Mouse (Mus musculus) left cerebral cortex, postnatal 4 days (tissue): ENCODE data around the gene Prr11. TPM values are rescaled to one million over a fixed set of nuclear protein-coding genes. Genes with fewer than 3 reads are reported as not detected.

ENCODE experiments used
- DNase-seq: peaks from one replicate; pipeline ENCODE4 v3.0.0-alpha.2; 2022
- intact Hi-C: fragments of 180-260 bp; cut with DNase I; formaldehyde crosslinking; loops from one replicate; pipeline ENCODE4 v1.15.1; 2025
- total RNA-seq, 2 experiments: library from RNA; stranded (reverse); gene quantifications; 2 replicates each; pipeline ENCODE4 v1.2.3; 2021

Gene Prr11
- 1 to 10 TPM; 2.7 to 3.0 TPM for total RNA-seq

DNA sequence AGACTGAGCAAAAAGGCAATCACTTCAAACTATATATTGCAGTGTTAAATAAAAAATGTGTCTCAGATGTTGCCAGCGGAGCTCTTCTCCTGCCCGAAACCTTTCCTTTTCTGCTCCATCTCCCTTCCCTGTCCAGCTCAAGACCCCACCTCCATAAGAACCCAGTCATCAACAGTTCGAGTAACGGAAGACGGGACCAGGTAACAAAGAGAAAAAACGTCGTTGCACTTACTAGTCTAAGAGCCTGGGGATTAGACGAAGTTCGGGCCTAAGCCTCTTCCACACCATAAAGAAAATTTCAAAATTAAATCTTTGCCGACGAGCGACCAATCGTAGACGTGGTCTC, at the start of gene Prr11:
Gene Prr11 (minus strand): TSS at position 300 of the 346 bp plus-strand sequence.
- DNase-seq: no peak
- intact Hi-C loops: no loop called here

DNA sequence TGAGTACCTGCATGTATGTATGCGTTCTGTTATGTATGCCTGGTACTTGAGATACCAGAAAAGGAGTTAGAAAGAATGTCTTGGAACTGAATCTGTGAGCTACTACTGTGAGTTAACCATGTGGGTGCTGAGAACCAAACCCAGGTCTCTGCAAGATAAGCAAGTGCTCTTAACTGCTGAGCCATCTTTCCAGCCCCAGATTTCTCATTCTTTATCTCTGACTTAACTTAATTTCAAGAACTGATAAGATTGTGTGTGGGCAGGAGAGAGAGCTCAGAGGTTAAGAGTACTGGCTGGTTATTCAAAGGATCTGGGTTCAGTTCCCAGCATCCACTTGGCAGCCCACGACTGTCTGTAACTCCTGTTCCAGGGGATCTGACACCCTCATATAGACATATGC, 49.5 kb upstream of the Prr11 start:
- DNase-seq: no peak
- intact Hi-C loops: no loop called here

DNA sequence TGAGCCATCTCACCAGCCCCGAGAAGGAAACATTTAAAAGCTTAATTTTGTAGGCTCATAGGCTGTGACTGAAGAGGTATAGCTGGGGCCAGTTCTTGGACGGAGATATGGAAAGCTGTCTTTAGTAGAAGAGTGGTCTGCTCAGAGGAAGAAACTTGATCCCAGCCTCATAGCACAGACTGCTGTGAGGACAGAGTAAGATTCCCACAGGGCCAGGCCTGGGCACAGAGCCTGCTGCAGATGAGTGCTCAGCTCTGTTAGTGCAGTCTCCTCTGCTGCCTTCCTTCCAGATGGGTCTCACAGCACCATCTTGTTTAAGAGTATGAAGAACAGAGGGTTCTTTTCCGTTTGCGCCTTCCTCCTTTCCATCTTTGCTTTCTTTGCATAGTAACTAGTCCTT, 27.7 kb upstream of the Prr11 start:
- no peak for DNase-seq

DNA sequence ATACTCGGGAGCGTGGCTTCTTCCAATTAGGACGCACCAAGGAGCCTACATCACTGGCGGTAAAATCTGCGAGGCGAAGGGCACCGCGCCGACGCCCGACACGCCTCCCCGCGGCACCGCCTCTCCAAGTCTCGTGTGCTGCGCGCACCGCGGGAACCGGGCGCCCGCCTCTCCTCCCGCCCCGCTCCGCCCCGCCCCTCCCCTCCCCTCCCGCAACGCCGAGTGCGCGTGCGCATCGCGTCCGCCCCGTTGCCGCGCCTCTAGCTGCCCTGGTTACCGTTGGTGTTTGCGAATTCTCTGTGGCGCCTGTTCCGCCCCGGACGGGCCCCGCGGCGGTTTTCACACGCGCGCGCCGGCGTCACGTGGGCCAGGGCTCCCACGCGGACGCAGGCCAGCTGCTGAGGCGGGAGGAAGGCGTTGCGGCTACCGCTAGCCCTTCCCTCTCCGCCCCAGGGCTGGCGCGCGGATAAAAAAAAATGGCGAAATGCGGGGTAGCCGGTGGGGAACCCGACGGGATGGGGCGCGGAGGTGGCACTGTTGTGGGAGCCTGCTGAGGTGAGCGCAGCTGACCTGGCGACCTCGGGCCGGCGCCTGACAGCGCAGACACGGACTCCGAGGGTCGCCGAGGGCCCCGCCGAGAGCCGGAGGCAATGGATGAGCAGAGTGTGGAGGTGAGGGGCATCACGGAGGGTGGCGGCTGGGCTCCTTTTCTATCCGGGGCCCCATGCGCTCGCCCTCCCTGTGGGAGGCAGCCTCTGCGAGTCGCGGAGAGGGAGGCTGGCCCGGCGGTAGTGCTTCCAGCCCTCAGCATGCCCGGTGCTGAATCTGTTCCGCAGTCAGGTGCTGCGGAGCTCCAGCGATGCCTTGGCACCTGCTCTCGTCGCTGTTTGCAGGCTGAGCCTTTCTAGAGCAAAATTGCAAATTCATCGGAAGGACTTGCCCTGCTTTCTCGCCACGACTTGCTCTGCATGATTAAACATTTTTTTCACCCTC, 18.6 kb upstream of the Prr11 start, which contains the start of gene Trim37:
Gene Trim37 (plus strand): TSS at position 254 of the 993 bp plus-strand sequence.
- DNase-seq: peak; percentile 92

More for the DNA sequence above, 27.7 kb upstream of the Prr11 start:
- intact Hi-C loops: no loop called here

DNA sequence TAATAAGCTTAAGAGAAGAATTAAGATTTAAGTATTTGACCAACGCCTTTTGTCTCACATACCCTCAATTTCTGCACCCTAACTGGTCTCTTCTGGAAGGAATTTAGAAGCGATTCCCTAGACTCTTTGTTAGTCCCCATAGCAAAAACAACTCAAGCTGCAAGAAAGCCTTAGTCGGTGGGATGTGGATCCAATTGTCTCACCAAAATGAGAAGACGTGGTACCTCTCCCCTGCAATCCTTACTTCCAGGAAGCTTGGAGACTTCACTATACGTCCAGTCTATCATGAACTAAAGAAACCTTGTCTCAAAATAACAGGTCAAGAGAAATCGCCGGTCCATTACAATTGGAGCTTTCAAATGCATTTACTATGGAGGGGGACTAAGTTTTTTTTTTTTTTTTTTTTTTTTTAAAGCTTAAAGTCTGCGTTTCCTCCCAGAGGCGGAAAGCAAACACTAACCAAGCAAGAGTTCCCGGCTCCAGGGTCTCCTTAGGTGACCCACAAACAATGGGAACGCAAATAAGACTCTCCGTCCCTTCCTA, 17.8 kb upstream of the Prr11 start:
- DNase-seq: no peak
- intact Hi-C loops: no loop called here

More for the DNA sequence above, 18.6 kb upstream of the Prr11 start, which contains the start of gene Trim37:
- intact Hi-C loops: no loop called here

DNA sequence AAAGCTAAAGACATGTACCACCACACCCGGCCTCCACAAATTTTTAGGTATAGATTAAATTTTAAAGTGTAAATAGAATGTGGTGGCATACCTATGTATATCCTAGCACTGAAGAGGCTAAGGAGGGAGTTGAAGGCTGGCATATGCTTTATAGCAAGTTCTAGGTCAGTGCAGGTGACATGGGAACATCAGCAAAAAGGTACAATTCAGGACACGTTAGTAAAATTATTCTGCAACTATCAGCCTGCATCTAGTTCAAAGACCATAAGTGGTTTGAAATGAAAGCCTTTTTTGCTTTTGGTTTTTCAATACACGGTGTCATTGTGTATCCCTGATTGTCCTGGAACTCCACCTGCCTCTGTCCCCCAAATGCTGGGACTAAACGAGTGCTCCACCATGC, 17.1 kb upstream of the Prr11 start:
- DNase-seq: no peak
- intact Hi-C loops: no loop called here

GRCm38 (mm10) chr11:87121864-87122263, 13.4 kb upstream of the Prr11 start:
- DNase-seq: no peak

GRCm38 (mm10) chr11:87110172-87110909, 1.8 kb upstream of the Prr11 start:
- intact Hi-C loops: no loop called here
- DNase-seq: no peak

More at GRCm38 (mm10) chr11:87121864-87122263, 13.4 kb upstream of the Prr11 start:
- intact Hi-C loops: no loop called here

GRCm38 (mm10) chr11:87109519-87110171, 1.1 kb upstream of the Prr11 start:
- intact Hi-C loops: no loop called here
- peak; percentile 19 for DNase-seq

DNA sequence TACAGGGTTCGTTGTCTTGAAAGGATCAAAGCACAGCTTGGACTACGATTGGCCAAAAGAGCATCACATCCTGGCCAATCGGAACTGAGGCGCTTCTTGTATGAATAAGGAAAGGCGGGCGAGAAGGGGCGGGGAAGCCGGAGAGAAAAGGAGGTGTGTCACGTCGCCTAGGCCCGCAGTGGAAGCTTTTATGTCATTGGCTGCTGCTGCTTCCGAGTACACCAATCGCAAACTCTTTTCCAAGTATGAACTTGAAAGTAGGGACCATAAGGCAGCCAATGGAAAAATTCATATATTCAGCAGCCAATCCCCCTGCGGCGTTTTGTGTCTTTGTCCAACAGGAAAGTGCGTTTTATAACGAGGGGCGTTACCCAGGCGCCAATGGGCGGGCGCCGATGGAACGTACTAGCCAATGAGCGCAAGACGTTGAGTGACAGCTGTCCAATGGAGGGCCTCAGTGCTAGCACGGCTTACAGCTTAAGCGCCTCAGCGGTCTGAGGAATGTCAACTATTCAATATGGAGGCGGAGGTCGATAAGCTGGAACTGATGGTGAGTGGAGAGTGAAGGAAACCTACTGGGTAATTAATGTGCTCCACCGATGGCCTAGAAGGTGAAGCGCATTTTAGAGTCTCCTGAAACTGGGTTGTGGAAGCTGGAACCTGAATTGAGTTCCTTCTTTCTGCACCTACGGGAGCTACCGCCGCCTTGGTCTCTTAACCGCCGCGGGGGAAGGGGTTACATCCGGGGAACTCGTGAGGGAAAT, 429 bp upstream of the Prr11 start, which contains the start of gene Ska2:
Gene Ska2 (plus strand): TSS at position 480 of the 764 bp plus-strand sequence.
- intact Hi-C loops: no loop called here
- DNase-seq: peak; percentile 98

GRCm38 (mm10) chr11:87087142-87087541, 21.4 kb downstream of the Prr11 start:
- intact Hi-C loops: no loop called here
- DNase-seq: no peak

DNA sequence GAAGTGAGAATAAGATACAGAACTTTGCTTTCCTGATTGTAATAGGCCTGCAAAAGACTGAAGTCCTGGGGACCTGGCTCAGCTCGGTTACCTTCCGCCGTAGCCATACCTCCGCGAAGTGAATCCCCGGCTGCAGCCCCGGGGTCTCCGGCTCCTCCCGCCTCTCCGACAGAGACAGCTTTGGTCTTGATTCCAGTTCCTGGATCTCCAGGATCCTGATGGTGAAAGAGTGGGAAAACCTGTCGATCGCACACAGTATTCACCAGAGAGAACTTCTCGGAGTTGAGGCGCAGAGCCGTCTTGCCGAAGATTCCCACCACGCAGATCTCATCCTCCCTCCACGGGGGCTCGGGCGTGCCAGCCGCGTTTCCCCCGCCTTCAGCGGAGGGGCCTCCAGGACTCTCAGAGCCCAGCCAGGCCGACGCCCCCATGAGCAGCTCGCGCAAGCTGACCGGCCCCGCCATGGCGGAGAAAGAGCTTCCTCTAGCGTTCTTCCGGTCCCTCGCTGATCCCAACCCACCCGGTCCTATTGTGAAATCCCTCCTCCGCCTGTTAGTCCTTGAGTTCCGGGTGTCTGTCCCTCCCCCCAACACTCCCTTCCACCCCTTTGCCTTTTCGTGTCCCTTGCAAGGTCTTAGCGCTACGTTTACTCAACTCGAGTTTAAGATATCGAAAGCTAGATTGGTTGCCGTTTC, 22.1 kb downstream of the Prr11 start, which contains the start of gene Smg8:
Gene Smg8 (minus strand): TSS at position 485 of the 695 bp plus-strand sequence.
- DNase-seq: peak; percentile 79
- intact Hi-C loops: no loop called here

DNA sequence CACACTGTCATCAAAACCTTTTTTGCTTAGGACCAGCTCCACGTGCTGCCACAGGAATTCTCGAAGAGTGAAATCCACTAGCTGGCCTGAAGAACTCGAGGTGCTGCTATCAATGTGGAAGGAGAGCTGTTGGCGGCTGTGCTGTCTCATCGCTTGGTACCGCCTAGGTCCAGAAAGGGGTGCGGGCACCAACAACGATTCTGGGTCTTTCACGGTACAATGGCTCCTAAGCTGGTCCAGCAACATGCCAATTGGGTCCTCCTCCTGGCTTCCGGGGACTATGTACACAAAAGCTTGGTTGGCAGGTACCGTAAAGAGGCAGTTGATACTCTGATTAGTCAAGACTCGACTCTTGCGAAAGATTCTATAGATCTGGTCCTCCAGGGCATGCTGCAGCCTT, 23.0 kb downstream of the Prr11 start:
- intact Hi-C loops: no loop called here
- no peak for DNase-seq

- intact Hi-C loops: no loop called here
Observed at GRCm38 (mm10) chr11:87083712-87084111, 24.8 kb downstream of the Prr11 start.

DNA sequence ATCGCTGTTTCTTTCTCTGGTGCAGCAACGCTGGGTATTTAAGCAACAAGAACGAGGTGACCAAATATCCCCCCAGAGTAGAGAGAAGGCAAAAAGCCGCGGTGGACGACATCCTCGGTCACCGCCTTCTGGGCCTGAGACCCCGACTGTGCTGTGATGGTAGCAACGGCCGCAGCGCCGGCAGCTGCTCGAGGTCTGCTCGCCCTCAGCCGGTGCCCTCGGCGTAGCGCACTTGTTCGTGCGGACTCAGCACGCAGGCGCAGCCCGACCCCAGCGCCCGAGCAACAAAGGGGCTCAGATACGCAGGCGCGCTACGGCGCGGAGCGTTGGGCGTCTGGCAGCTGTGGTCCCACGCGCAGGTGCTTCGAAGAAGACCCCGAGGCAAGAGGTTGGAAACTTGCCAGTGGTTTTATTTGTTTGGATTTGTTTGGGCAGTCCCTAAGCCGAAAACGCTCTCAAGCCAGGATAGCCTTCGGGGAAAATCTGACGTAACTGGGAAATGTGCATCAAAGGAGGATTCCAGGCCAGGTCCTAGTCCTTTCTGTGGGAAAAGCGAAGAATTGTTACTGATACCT, 34.6 kb downstream of the Prr11 start, which contains the start of gene Gdpd1:
Gene Gdpd1 (minus strand): TSS at position 197 of the 575 bp plus-strand sequence.
- intact Hi-C loops: loop anchor here (10.0 kb wide), 1 partner anchor 1939 kb away; no protein-coding TSS in a partner anchor
- DNase-seq: peak; percentile 96

More at GRCm38 (mm10) chr11:87083712-87084111, 24.8 kb downstream of the Prr11 start:
- DNase-seq: no peak

DNA sequence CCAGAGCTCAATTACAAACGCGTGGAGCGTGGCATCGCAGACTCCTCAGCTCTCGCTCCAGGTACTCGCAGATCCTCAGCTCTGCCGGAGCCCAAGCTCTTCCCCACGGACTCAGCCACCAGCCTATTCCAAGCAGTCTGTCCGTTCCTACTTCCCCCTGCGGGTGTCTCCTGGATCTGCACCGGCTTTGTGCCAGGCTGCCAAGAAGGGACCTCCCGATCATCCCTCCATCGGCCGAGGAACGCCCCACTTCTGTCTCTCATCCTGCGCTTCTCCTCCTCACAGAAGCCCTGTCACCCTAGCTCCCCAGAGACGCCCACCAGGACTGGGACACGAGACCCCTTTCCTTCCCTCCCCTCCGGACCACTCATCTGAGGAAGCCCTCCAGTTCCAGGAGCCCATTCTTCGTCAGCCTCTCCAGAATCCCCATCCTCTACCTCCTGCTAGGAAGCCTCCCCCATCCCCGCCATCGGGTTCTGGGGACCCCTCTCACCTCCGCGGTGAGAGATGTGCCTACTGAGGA, 35.1 kb downstream of the Prr11 start:
- intact Hi-C loops: loop anchor here (10.0 kb wide), 1 partner anchor 1939 kb away; no protein-coding TSS in a partner anchor
- DNase-seq: peak; percentile 79

- no peak for DNase-seq
- intact Hi-C loops: no loop called here
Observed at GRCm38 (mm10) chr11:87062087-87062486, 46.4 kb downstream of the Prr11 start.

- no peak for DNase-seq
- intact Hi-C loops: no loop called here
Observed at GRCm38 (mm10) chr11:87060410-87060809, 48.1 kb downstream of the Prr11 start.
